Mouse (Mus musculus): ENCODE data around the gene Haus3.

The Haus3 gene

GRCm38 (mm10) chr5:34168950-34169891 is at the start of gene Haus3, which contains the start of gene Poln:
Haus3 (minus strand) TSS chr5:34169527.
Poln (minus strand) TSS chr5:34169448.
- peak; percentile 93 to 95 for DNase-seq

- DNase-seq, result no peak
Measured at GRCm38 (mm10) chr5:34218672-34219071, 49.3 kb upstream of the Haus3 start.

GRCm38 (mm10) chr5:34217756-34218155 is 48.4 kb upstream of the Haus3 start:
- no peak for DNase-seq

- no peak for DNase-seq
Measured at GRCm38 (mm10) chr5:34216025-34216424, 46.7 kb upstream of the Haus3 start.

- DNase-seq, result no peak
Measured at GRCm38 (mm10) chr5:34213659-34214058, 44.3 kb upstream of the Haus3 start.

- DNase-seq, result peak; percentile 85 to 88
Measured at GRCm38 (mm10) chr5:34210279-34210678, 41.0 kb upstream of the Haus3 start.

- no peak for DNase-seq
Measured at GRCm38 (mm10) chr5:34207503-34207902, 38.2 kb upstream of the Haus3 start.

- no peak for DNase-seq
Measured at GRCm38 (mm10) chr5:34205788-34206187, 36.5 kb upstream of the Haus3 start.

- no peak for DNase-seq
Measured at GRCm38 (mm10) chr5:34204911-34205310, 35.6 kb upstream of the Haus3 start.

- no peak for DNase-seq
Measured at GRCm38 (mm10) chr5:34202006-34202405, 32.7 kb upstream of the Haus3 start.

- peak; percentile 14 to 15 for DNase-seq
Measured at GRCm38 (mm10) chr5:34201396-34201795, 32.1 kb upstream of the Haus3 start.

GRCm38 (mm10) chr5:34198615-34199014 is 29.3 kb upstream of the Haus3 start:
- no peak for DNase-seq

GRCm38 (mm10) chr5:34197243-34197642 is 27.9 kb upstream of the Haus3 start:
- no peak for DNase-seq

GRCm38 (mm10) chr5:34196423-34196822 is 27.1 kb upstream of the Haus3 start:
- DNase-seq, result peak; percentile 59 to 63

GRCm38 (mm10) chr5:34195786-34196185 is 26.5 kb upstream of the Haus3 start:
- DNase-seq, result no peak

GRCm38 (mm10) chr5:34194975-34195662 is 25.8 kb upstream of the Haus3 start:
- DNase-seq, result no peak

- no peak for DNase-seq
Measured at GRCm38 (mm10) chr5:34194426-34194825, 25.1 kb upstream of the Haus3 start.

GRCm38 (mm10) chr5:34191843-34192242 is 22.5 kb upstream of the Haus3 start:
- DNase-seq, result peak; percentile 60 to 62

GRCm38 (mm10) chr5:34191021-34191420 is 21.7 kb upstream of the Haus3 start:
- no peak for DNase-seq

GRCm38 (mm10) chr5:34189521-34189920 is 20.2 kb upstream of the Haus3 start:
- peak in 1 of 2 experiments; percentile 12 for DNase-seq

GRCm38 (mm10) chr5:34188856-34189255 is 19.5 kb upstream of the Haus3 start:
- DNase-seq, result peak; percentile 51 to 55

- peak; percentile 92 to 94 for DNase-seq
Measured at GRCm38 (mm10) chr5:34187601-34188316, 18.4 kb upstream of the Haus3 start, which contains the start of gene Mxd4. Mxd4 (minus strand) TSS chr5:34187720.

- DNase-seq, result peak; percentile 39 to 49
Measured at GRCm38 (mm10) chr5:34186961-34187391, 17.6 kb upstream of the Haus3 start.

Data from B cell, adult 2 months (primary cell).